Mouse (Mus musculus): ENCODE data around the gene Krt16. TPM values are rescaled to one million over a fixed set of nuclear protein-coding genes. Genes with fewer than 3 reads are reported as not detected.

Gene Krt16
- not detected for polyA plus RNA-seq (2017; shearing (Covaris generic))

- no peak for ATAC-seq
Measured at GRCm38 (mm10) chr11:100248852-100249465, at the start of gene Krt16. Krt16 (minus strand) TSS chr11:100248902.

GRCm38 (mm10) chr11:100297801-100298200 is 49.1 kb upstream of the Krt16 start:
- ATAC-seq: peak; percentile 49

- peak; percentile 78 for ATAC-seq
Measured at GRCm38 (mm10) chr11:100295308-100295707, 46.6 kb upstream of the Krt16 start.

GRCm38 (mm10) chr11:100292884-100293283 is 44.2 kb upstream of the Krt16 start:
- no peak for ATAC-seq

- no peak for ATAC-seq
Measured at GRCm38 (mm10) chr11:100290235-100290634, 41.5 kb upstream of the Krt16 start.

GRCm38 (mm10) chr11:100288942-100289341 is 40.2 kb upstream of the Krt16 start:
- ATAC-seq: no peak

GRCm38 (mm10) chr11:100287024-100287423 is 38.3 kb upstream of the Krt16 start:
- no peak for ATAC-seq

GRCm38 (mm10) chr11:100284988-100285387 is 36.3 kb upstream of the Krt16 start:
- ATAC-seq: no peak

- no peak for ATAC-seq
Measured at GRCm38 (mm10) chr11:100282549-100282948, 33.8 kb upstream of the Krt16 start.

- ATAC-seq: no peak
Measured at GRCm38 (mm10) chr11:100281596-100282544, 33.2 kb upstream of the Krt16 start.

GRCm38 (mm10) chr11:100278759-100279158 is 30.1 kb upstream of the Krt16 start:
- ATAC-seq: no peak

GRCm38 (mm10) chr11:100277726-100278480 is 29.2 kb upstream of the Krt16 start:
- no peak for ATAC-seq

GRCm38 (mm10) chr11:100275466-100275865 is 26.8 kb upstream of the Krt16 start:
- no peak for ATAC-seq

GRCm38 (mm10) chr11:100274719-100275118 is 26.0 kb upstream of the Krt16 start:
- ATAC-seq: no peak

- ATAC-seq: no peak
Measured at GRCm38 (mm10) chr11:100271878-100272277, 23.2 kb upstream of the Krt16 start.

GRCm38 (mm10) chr11:100269821-100270332 is 21.2 kb upstream of the Krt16 start, which contains the start of gene Krt42:
Krt42 (minus strand) TSS chr11:100269871.
- no peak for ATAC-seq

- ATAC-seq: no peak
Measured at GRCm38 (mm10) chr11:100262058-100262980, 13.6 kb upstream of the Krt16 start.

GRCm38 (mm10) chr11:100261235-100261605 is 12.5 kb upstream of the Krt16 start:
- no peak for ATAC-seq

GRCm38 (mm10) chr11:100260514-100261234 is 12.0 kb upstream of the Krt16 start, which contains the start of gene Krt17:
Krt17 (minus strand) TSS chr11:100261029.
- ATAC-seq: no peak

- ATAC-seq: no peak
Measured at GRCm38 (mm10) chr11:100259079-100259478, 10.4 kb upstream of the Krt16 start.

GRCm38 (mm10) chr11:100257967-100258366 is 9.3 kb upstream of the Krt16 start:
- no peak for ATAC-seq
